Mouse (Mus musculus) kidney, postnatal 0 days (tissue): ENCODE measurements at regions not wholly inside any gene's neighbourhood (a gene's known extent, or its start where the extent isn't known, plus 50 kb on each side); places are given as distances from the start of the nearest gene placed in this dataset.
A peak's percentile ranks its signal among the peaks of the same experiment; 100 is the strongest.

Experiments
- ATAC-seq: fragments of 200-750 bp; cut with Nextera tagmentation; replicated peaks from 2 replicates; pipeline ENCODE4 v1.8.0; 2017; ENCODE audit warnings: low read depth, moderate number of reproducible peaks, moderate TSS enrichment, moderate library complexity; ENCODE audit not compliant: low FRiP score
- DNase-seq: peaks from one replicate; pipeline ENCODE4 v3.0.0-alpha.2; 2016; ENCODE audit warnings: low spot score
- H3K27ac ChIP-seq: fragments of 300-500 bp; sonication (generic); 2 replicates; pipeline ENCODE4 v1.5.1; 2014; ENCODE audit warnings: mild to moderate bottlenecking
- H3K27me3 ChIP-seq: fragments of 300-500 bp; sonication (generic); 2 replicates; pipeline ENCODE4 v1.6.1; 2014; ENCODE audit warnings: low read length, mixed read lengths; ENCODE audit not compliant: insufficient read depth
- H3K36me3 ChIP-seq: fragments of 300-500 bp; sonication (generic); 2 replicates; pipeline ENCODE4 v1.6.1; 2014; ENCODE audit warnings: low read length, mixed read lengths; ENCODE audit not compliant: insufficient read depth
- H3K4me1 ChIP-seq: fragments of 300-500 bp; sonication (generic); replicated peaks from 2 replicates; pipeline ENCODE4 v1.6.1; 2014; ENCODE audit warnings: antibody characterized with exemption, low read length, mixed read lengths; ENCODE audit not compliant: insufficient read depth
- H3K4me2 ChIP-seq: fragments of 300-500 bp; sonication (generic); 2 replicates; pipeline ENCODE4 v1.6.1; 2014; ENCODE audit warnings: mild to moderate bottlenecking, low read length, moderate library complexity, mixed read lengths
- H3K4me3 ChIP-seq: fragments of 300-500 bp; sonication (generic); replicated peaks from 2 replicates; pipeline ENCODE4 v1.5.1; 2014; ENCODE audit warnings: low read depth, low read length
- H3K9ac ChIP-seq: fragments of 300-500 bp; sonication (generic); 2 replicates; pipeline ENCODE4 v1.6.1; 2014; ENCODE audit warnings: low read depth, low read length
- H3K9me3 ChIP-seq: fragments of 300-500 bp; sonication (generic); replicated peaks from 2 replicates; pipeline ENCODE4 v1.6.1; 2016; ENCODE audit warnings: low read length, inconsistent platforms, mixed read lengths
- CTCF ChIP-seq: IDR thresholded peaks from 2 replicates; pipeline ENCODE4 v1.5.1; 2016; ENCODE audit warnings: antibody characterized with exemption, low read depth, mild to moderate bottlenecking, moderate library complexity
- WGBS: fragments of 180-500 bp; shearing (Covaris S2); extraction: QIAGEN DNeasy Blood & Tissue Kit; methylation state at CpG from one replicate; pipeline ENCODE4 v1.1.7; 2014; 5-methylcytosine and 5-hydroxymethylcytosine counted together

GRCm38 (mm10) chr11:20476494-20476893 lies 66.6 kb upstream of the Sertad2 start:
- H3K4me2 ChIP-seq: no peak overlapping the region
- WGBS: 97% methylated on average over 3 of the region's 3 CpGs
- H3K4me1 ChIP-seq: no peaks in the 10 kb centered on the region
- H3K27ac ChIP-seq: no peak overlapping the region
- H3K27me3 ChIP-seq: no peaks in the 10 kb centered on the region
- DNase-seq (no peak), ATAC-seq (no peak)
- H3K9me3 ChIP-seq: no peaks in the 10 kb centered on the region
- no peak overlapping the region for H3K9ac ChIP-seq
- TF ChIP-seq CTCF: no peak
- no peak overlapping the region for H3K4me3 ChIP-seq
- no peaks in the 10 kb centered on the region for H3K36me3 ChIP-seq

GRCm38 (mm10) chr11:20477183-20478037 lies 65.6 kb upstream of the Sertad2 start:
- H3K36me3 ChIP-seq: no peaks in the 10 kb centered on the region
- H3K27me3 ChIP-seq: no peaks in the 10 kb centered on the region
- ATAC-seq: peak; percentile 94
- peak; percentile 68 for DNase-seq
- H3K9ac ChIP-seq: no peak overlapping the region
- TF ChIP-seq CTCF: peak; percentile 62
- peak overlapping the region; percentile 44 for H3K4me2 ChIP-seq
- no peaks in the 10 kb centered on the region for H3K4me1 ChIP-seq
- no peaks in the 10 kb centered on the region for H3K9me3 ChIP-seq
- 16% methylated on average over 19 of the region's 19 CpGs for WGBS
- peak overlapping the region; percentile 72 for H3K27ac ChIP-seq
- H3K4me3 ChIP-seq: no peak overlapping the region

- no peak for DNase-seq
- Histone ChIP-seq H3K27ac (no peak overlapping the region), H3K4me2 (no peak overlapping the region), H3K9ac (no peak overlapping the region), H3K36me3 (no peaks in the 10 kb centered on the region), H3K9me3 (no peaks in the 10 kb centered on the region), H3K4me3 (no peak overlapping the region), H3K4me1 (no peaks in the 10 kb centered on the region), H3K27me3 (no peaks in the 10 kb centered on the region)
- ATAC-seq: no peak
- TF ChIP-seq CTCF: no peak
- 86% methylated on average over 3 of the region's 3 CpGs for WGBS
These were observed 62.4 kb upstream of the Sertad2 start for GRCm38 (mm10) chr11:20480632-20481031.

- H3K36me3 ChIP-seq: no peaks in the 10 kb centered on the region
- ATAC-seq (no peak), DNase-seq (no peak)
- no peaks in the 10 kb centered on the region for H3K27me3 ChIP-seq
- H3K27ac ChIP-seq: no peak overlapping the region
- H3K4me1 ChIP-seq: no peaks in the 10 kb centered on the region
- TF ChIP-seq CTCF: no peak
- no peaks in the 10 kb centered on the region for H3K9me3 ChIP-seq
- H3K9ac ChIP-seq: no peak overlapping the region
- 95% methylated on average over 2 of the region's 2 CpGs for WGBS
- no peak overlapping the region for H3K4me2 ChIP-seq
- no peak overlapping the region for H3K4me3 ChIP-seq
These were observed 57.7 kb upstream of the Sertad2 start for GRCm38 (mm10) chr11:20485371-20485770.
